Comparison of ENCODE assay signal across 8 mouse cellular contexts in genomic region chr3:122103864-122104808, GRCm38 (mm10). TPM values are rescaled to one million over a fixed set of nuclear protein-coding genes. Genes with fewer than 3 reads are reported as not detected.
DNase-seq lines count a peak whose midpoint lies in the region; ATAC-seq lines count a peak whose summit lies in the region.

No protein-coding gene starts in this region.

- DNase-seq in adrenal gland, adult 2 months = peak; percentile 86
- peak; percentile 90 for DNase-seq in embryo, embryonic 11 days
- peak; percentile 73 for DNase-seq in gastrocnemius, postnatal 25 days
- DNase-seq in intestine, embryonic 14.5 days (ENCODE audit: low spot score) = peak; percentile 98
- DNase-seq in left cerebral cortex, postnatal 25 days (ENCODE audit: low spot score in 2 of 2) = peak; percentile 61 to 69
- peak; percentile 88 for DNase-seq in midbrain, embryonic 10.5 days (ENCODE audit: low spot score)
- peak; percentile 37 to 56 for DNase-seq in right cerebral cortex, postnatal 36 days (ENCODE audit: low spot score in 2 of 2)
- DNase-seq in yolk sac, embryonic 10.5 days (ENCODE audit: low spot score) = peak; percentile 88

- H3K4me3 ChIP-seq in intestine, embryonic 14.5 days (ENCODE audit: low read depth, low read length) = peak overlapping the region; percentile 16; the same call in 1 of the 2 replicates
- peak overlapping the region; percentile 16; the same call in 1 of the 2 replicates for H3K4me3 ChIP-seq in midbrain, embryonic 10.5 days

- H3K9me3 ChIP-seq in intestine, embryonic 14.5 days (ENCODE audit: control insufficient read depth, low read length) = no peaks in the 10 kb centered on the region
- no peaks in the 10 kb centered on the region for H3K9me3 ChIP-seq in midbrain, embryonic 10.5 days (replicated peaks)

- peak overlapping the region; percentile 48 for H3K4me2 ChIP-seq in intestine, embryonic 14.5 days (ENCODE audit: low read length)

- intact Hi-C loops in left cerebral cortex, postnatal 25 days (cut with DNase I) = loop anchor here (2.0 kb wide), 2 partner anchors 137 to 219 kb away; no protein-coding TSS in a partner anchor

- no peak overlapping the region for H3K9ac ChIP-seq in intestine, embryonic 14.5 days (ENCODE audit: low read length)

- peak; percentile 68 for ATAC-seq in intestine, embryonic 14.5 days (replicated peaks; ENCODE audit: low FRiP score, low TSS enrichment, low read depth)

- peaks cover 8% of the 10 kb centered on the region for H3K4me1 ChIP-seq in intestine, embryonic 14.5 days (replicated peaks; ENCODE audit: control insufficient read depth, insufficient read depth, low read length)
- peaks cover 10% of the 10 kb centered on the region for H3K4me1 ChIP-seq in midbrain, embryonic 10.5 days

- no peaks in the 10 kb centered on the region for H3K36me3 ChIP-seq in intestine, embryonic 14.5 days (ENCODE audit: control insufficient read depth, insufficient read depth, low read length)
- no peaks in the 10 kb centered on the region for H3K36me3 ChIP-seq in midbrain, embryonic 10.5 days

- H3K27ac ChIP-seq in intestine, embryonic 14.5 days (ENCODE audit: low read depth) = 0 out of 2 replicates have a peak overlapping the region, but pooled peaks have one; percentile 7
- H3K27ac ChIP-seq in midbrain, embryonic 10.5 days (replicated peaks) = no peak overlapping the region

- no peaks in the 10 kb centered on the region for H3K27me3 ChIP-seq in intestine, embryonic 14.5 days (replicated peaks; ENCODE audit: control insufficient read depth, insufficient read depth, low read length)
- H3K27me3 ChIP-seq in midbrain, embryonic 10.5 days (ENCODE audit: low read depth, poor library complexity, severe bottlenecking) = peaks cover 15% of the 10 kb centered on the region

- 21% methylated on average over 20 of the region's 20 CpGs for WGBS in intestine, embryonic 14.5 days
- 36% methylated on average over 20 of the region's 20 CpGs for WGBS in midbrain, embryonic 10.5 days

RNA-seq across cellular contexts. Expression of gene Abca4, which starts 59.9 kb away (rescaled TPM):
- 1 to 10 TPM; 1.7 to 5.9 TPM for total RNA-seq in adrenal gland, adult 2 months (2021)
- 0.87 and 1.8 TPM in 2 replicates for polyA plus RNA-seq in adrenal gland, adult 2 months (2012; rRNA removed)
- 1 to 10 TPM in 1 of 2 experiments, under 1 TPM in 1; 0.64 to 1.1 TPM for total RNA-seq in gastrocnemius, postnatal 25 days (2021)
- 0.99 and 2.2 TPM in 2 replicates for polyA plus RNA-seq in intestine, embryonic 14.5 days (2014; fragmentation: Nextera tagmentation; extraction: Ambion mirVana)
- 1 to 10 TPM; 2.8 to 3.4 TPM for total RNA-seq in left cerebral cortex, postnatal 25 days (2021)
- 2.2 and 2.6 TPM in 2 replicates for polyA plus RNA-seq in midbrain, embryonic 10.5 days (2016; fragmentation: Nextera tagmentation; extraction: Ambion mirVana)

Comparison
In these comparisons a context has a peak if more than half of its experiments do, and no peak if none do; other contexts are left out.
1. DNase-seq: peak in every context shown above with its lines; median percentile 98 in intestine, embryonic 14.5 days; 90 in embryo, embryonic 11 days; 88 in midbrain, embryonic 10.5 days; 88 in yolk sac, embryonic 10.5 days; 86 in adrenal gland, adult 2 months; 73 in gastrocnemius, postnatal 25 days; 65 in left cerebral cortex, postnatal 25 days; 46 in right cerebral cortex, postnatal 36 days.